Comparison of ENCODE assay signal across 7 mouse cellular contexts in genomic region chr10:8833816-8834464, GRCm38 (mm10). TPM values are rescaled to one million over a fixed set of nuclear protein-coding genes. Genes with fewer than 3 reads are reported as not detected.
A peak's percentile ranks its signal among the peaks of the same experiment; 100 is the strongest.
DNase-seq lines count a peak whose midpoint lies in the region; ATAC-seq and TF ChIP-seq lines count a peak whose summit lies in the region.

No protein-coding gene starts in this region.

- ATAC-seq in kidney, embryonic 16.5 days (ENCODE audit: low FRiP score, low TSS enrichment) = no peak
- ATAC-seq in lung, postnatal 0 days = no peak

- no peak overlapping the region for H3K4me3 ChIP-seq in kidney, embryonic 16.5 days (ENCODE audit: low read length)
- H3K4me3 ChIP-seq in lung, postnatal 0 days (ENCODE audit: low read depth, low read length) = no peak overlapping the region

- DNase-seq in kidney, adult 9 months = peak; percentile 55
- DNase-seq in ES-CJ7 (ENCODE audit: low read depth, low spot score) = peak; percentile 55
- peak; percentile 46 for DNase-seq in adrenal gland, postnatal 10 days
- DNase-seq in lung, postnatal 0 days (ENCODE audit: low spot score) = peak; percentile 48
- no peak for DNase-seq in embryo, embryonic 9.5 days (ENCODE audit: extremely low spot score)
- no peak for DNase-seq in yolk sac, embryonic 10.5 days (ENCODE audit: low spot score)

- H3K4me1 ChIP-seq in kidney, embryonic 16.5 days (ENCODE audit: insufficient read depth, low read length) = 0 out of 2 replicates have a peak, but pooled peaks cover 4% of the 10 kb centered on the region
- peaks cover 5% of the 10 kb centered on the region for H3K4me1 ChIP-seq in lung, postnatal 0 days (ENCODE audit: insufficient read depth, low read depth, low read length)

- peak; percentile 71 for TF ChIP-seq CTCF in lung, postnatal 0 days (IDR thresholded peaks at IDR 0.05)

- H3K27me3 ChIP-seq in kidney, embryonic 16.5 days (ENCODE audit: insufficient read depth, low read length) = no peaks in the 10 kb centered on the region
- H3K27me3 ChIP-seq in lung, postnatal 0 days (replicated peaks; ENCODE audit: insufficient read depth, low read length) = no peaks in the 10 kb centered on the region

- no peaks in the 10 kb centered on the region for H3K36me3 ChIP-seq in kidney, embryonic 16.5 days (ENCODE audit: insufficient read depth, low read length)
- H3K36me3 ChIP-seq in lung, postnatal 0 days (ENCODE audit: insufficient read depth, low read length) = no peaks in the 10 kb centered on the region

- TF ChIP-seq EP300 in lung, postnatal 0 days (IDR thresholded peaks at IDR 0.05) = no peak

- 95% methylated on average over 17 of the region's 17 CpGs for WGBS in kidney, embryonic 16.5 days
- 86% methylated on average over 17 of the region's 17 CpGs for WGBS in lung, postnatal 0 days

- H3K4me2 ChIP-seq in kidney, embryonic 16.5 days (replicated peaks; ENCODE audit: low read depth, low read length) = no peak overlapping the region
- no peak overlapping the region for H3K4me2 ChIP-seq in lung, postnatal 0 days (replicated peaks; ENCODE audit: low read depth, low read length)

- 0 out of 2 replicates have a peak, but pooled peaks cover 2% of the 10 kb centered on the region for H3K9me3 ChIP-seq in kidney, embryonic 16.5 days (ENCODE audit: low read length)
- H3K9me3 ChIP-seq in lung, postnatal 0 days (ENCODE audit: low read length) = no peaks in the 10 kb centered on the region

- H3K9ac ChIP-seq in kidney, embryonic 16.5 days (replicated peaks; ENCODE audit: low read length) = no peak overlapping the region
- H3K9ac ChIP-seq in lung, postnatal 0 days (replicated peaks; ENCODE audit: low read depth) = no peak overlapping the region

- H3K27ac ChIP-seq in kidney, embryonic 16.5 days (ENCODE audit: low read length) = no peak overlapping the region
- H3K27ac ChIP-seq in lung, postnatal 0 days (ENCODE audit: low read length) = no peak overlapping the region

RNA-seq across cellular contexts. Expression of gene Sash1, which starts 51.9 kb away (rescaled TPM):
- 3.1 and 3.9 TPM in 2 replicates for polyA plus RNA-seq in kidney, embryonic 16.5 days (2015; fragmentation: Nextera tagmentation; extraction: Ambion mirVana)
- 10 to 100 TPM; 47.7 to 50.6 TPM for total RNA-seq in adrenal gland, postnatal 10 days (2021)
- 10.1 and 13.5 TPM in 2 replicates for polyA plus RNA-seq in lung, postnatal 0 days (2015; fragmentation: Nextera tagmentation; extraction: Ambion mirVana)

Comparison
In these comparisons a context has a peak if more than half of its experiments do, and no peak if none do; other contexts are left out.
1. DNase-seq: peak in kidney, adult 9 months (single experiment), ES-CJ7 (single experiment), adrenal gland, postnatal 10 days (single experiment) and lung, postnatal 0 days (single experiment); none in embryo, embryonic 9.5 days (single experiment) and yolk sac, embryonic 10.5 days (single experiment).